Mouse (Mus musculus) embryonic facial prominence, embryonic 15.5 days (tissue): ENCODE measurements at regions not wholly inside any gene's neighbourhood (a gene's known extent, or its start where the extent isn't known, plus 50 kb on each side); places are given as distances from the start of the nearest gene placed in this dataset.

ENCODE experiments used
- ATAC-seq: fragments of 200-750 bp; cut with Nextera tagmentation; 2 replicates; pipeline ENCODE4 v1.8.0; 2017; ENCODE audit warnings: low read depth, moderate TSS enrichment; ENCODE audit not compliant: insufficient number of reproducible peaks, low FRiP score, low TSS enrichment
- H3K27ac ChIP-seq: fragments of 300-500 bp; sonication (generic); replicated peaks from 2 replicates; pipeline ENCODE4 v1.5.1; 2015; ENCODE audit warnings: mild to moderate bottlenecking, inconsistent platforms
- H3K27me3 ChIP-seq: fragments of 300-500 bp; sonication (generic); 2 replicates; pipeline ENCODE4 v1.6.1; 2015; ENCODE audit warnings: inconsistent platforms
- H3K36me3 ChIP-seq: fragments of 300-500 bp; sonication (generic); 2 replicates; pipeline ENCODE4 v1.6.1; 2015; ENCODE audit warnings: mild to moderate bottlenecking, inconsistent platforms
- H3K4me1 ChIP-seq: fragments of 300-500 bp; sonication (generic); 2 replicates; pipeline ENCODE4 v1.6.1; 2015; ENCODE audit warnings: inconsistent platforms
- H3K4me2 ChIP-seq: fragments of 300-500 bp; sonication (generic); replicated peaks from 2 replicates; pipeline ENCODE4 v1.6.1; 2015; ENCODE audit warnings: mild to moderate bottlenecking, inconsistent platforms
- H3K4me3 ChIP-seq: fragments of 300-500 bp; sonication (generic); replicated peaks from 2 replicates; pipeline ENCODE4 v1.5.1; 2015; ENCODE audit warnings: mild to moderate bottlenecking, inconsistent platforms
- H3K9ac ChIP-seq: fragments of 300-500 bp; sonication (generic); 2 replicates; pipeline ENCODE4 v1.6.1; 2015; ENCODE audit warnings: inconsistent platforms
- H3K9me3 ChIP-seq: fragments of 300-500 bp; sonication (generic); replicated peaks from 2 replicates; pipeline ENCODE4 v1.6.1; 2016; ENCODE audit warnings: inconsistent platforms
- WGBS: fragments of 180-500 bp; shearing (Covaris S2); methylation state at CpG from one replicate; pipeline ENCODE4 v1.1.7; 2015; 5-methylcytosine and 5-hydroxymethylcytosine counted together

DNA sequence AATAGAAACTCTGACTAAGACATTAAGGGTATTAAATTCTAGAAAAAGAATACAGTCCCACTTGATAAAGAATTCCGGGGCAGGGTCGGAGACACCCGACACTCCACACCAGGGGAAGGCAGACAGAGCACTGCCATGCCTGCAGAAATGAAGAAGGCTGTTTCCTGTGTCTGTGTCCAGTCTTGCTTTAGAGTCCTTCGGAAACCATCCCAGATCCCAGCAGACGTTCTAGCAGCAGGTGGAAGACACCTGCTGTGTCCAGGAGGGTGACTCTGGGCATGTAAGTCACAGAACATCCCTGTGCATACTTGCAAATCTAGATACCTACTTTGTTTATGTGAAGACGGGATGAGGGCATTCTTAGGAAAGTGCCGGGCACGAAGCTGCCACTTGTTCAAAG is 160.9 kb upstream of the Mphosph6 start:
- H3K27me3 ChIP-seq = no peaks in the 10 kb centered on the region
- no peak overlapping the region for H3K27ac ChIP-seq
- H3K36me3 ChIP-seq = no peaks in the 10 kb centered on the region
- WGBS = 75% methylated on average over 8 of the region's 8 CpGs
- no peak overlapping the region for H3K4me3 ChIP-seq
- no peaks in the 10 kb centered on the region for H3K9me3 ChIP-seq
- no peak overlapping the region for H3K9ac ChIP-seq
- no peak overlapping the region for H3K4me2 ChIP-seq
- no peak for ATAC-seq
- no peaks in the 10 kb centered on the region for H3K4me1 ChIP-seq

DNA sequence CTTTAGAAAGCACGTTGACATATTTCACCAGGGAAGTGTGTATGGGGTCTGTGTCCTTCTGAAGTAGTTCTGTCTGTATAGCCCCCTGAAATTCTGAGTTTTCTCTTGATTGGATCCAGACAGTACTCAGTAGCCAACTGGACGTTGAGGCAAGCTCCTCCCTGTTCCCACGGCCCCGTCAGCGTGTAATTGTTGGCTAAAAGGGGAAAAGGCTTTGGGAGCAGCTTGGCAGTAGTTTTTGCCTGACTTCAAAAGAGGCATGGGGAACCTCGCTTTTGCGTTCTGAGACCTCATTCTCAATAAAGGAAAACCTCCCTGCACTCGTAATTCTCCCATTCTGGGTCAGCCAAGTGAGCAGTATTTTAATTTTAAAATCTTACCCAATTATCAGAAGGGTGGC is 157.8 kb upstream of the Mphosph6 start:
- Histone ChIP-seq H3K27ac (no peak overlapping the region), H3K4me2 (no peak overlapping the region), H3K9ac (no peak overlapping the region), H3K27me3 (no peaks in the 10 kb centered on the region), H3K9me3 (no peaks in the 10 kb centered on the region), H3K4me3 (no peak overlapping the region), H3K36me3 (no peaks in the 10 kb centered on the region), H3K4me1 (no peaks in the 10 kb centered on the region)
- no peak for ATAC-seq
- WGBS = 51% methylated on average over 8 of the region's 8 CpGs

DNA sequence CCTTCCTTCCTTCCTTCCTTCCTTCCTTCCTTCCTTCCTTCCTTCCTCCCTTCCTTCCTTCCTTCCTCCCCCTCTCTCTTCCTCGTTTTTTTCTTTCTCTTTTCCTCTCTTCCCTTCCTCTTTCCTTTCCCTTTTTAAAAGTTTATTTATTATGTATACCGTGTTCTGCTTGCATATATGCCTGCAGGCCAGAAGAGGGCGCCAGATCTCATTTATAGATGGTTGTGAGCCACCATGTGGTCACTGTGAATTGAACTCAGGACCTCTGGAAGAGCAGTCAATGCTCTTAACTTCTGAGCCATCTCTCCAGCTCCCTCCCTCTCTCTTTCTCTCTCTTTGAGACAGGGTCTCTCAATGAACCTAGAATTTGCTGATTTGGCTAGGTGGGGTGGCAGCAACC is 157.2 kb upstream of the Mphosph6 start:
- Histone ChIP-seq H3K27me3 (no peaks in the 10 kb centered on the region), H3K9ac (no peak overlapping the region), H3K4me2 (no peak overlapping the region), H3K9me3 (no peaks in the 10 kb centered on the region), H3K27ac (no peak overlapping the region), H3K36me3 (no peaks in the 10 kb centered on the region), H3K4me3 (no peak overlapping the region), H3K4me1 (no peaks in the 10 kb centered on the region)
- WGBS = 32% methylated on average over 3 of the region's 3 CpGs
- no peak for ATAC-seq

DNA sequence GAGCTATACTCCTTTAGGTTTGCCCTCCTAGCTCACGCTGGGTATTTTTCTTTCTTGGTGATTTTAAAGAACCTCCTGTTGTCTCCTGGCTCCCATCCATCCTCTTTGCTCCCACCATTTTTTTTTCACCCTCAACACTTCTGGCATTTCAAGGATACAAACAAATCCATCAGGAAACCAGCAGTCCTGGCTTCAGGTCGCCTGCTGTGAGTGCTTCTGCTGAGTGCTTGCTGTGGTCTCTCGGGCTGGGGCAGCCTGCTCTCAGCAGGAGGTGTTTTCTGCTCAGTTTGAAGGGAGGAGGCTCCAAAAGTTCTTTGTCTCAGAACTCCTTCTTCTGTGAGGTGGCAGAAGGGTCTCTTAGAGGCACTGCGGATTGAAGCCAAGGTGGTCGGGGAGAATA is 149.9 kb upstream of the Mphosph6 start:
- Histone ChIP-seq H3K9me3 (no peaks in the 10 kb centered on the region), H3K4me1 (no peaks in the 10 kb centered on the region), H3K27ac (no peak overlapping the region), H3K4me2 (no peak overlapping the region), H3K4me3 (no peak overlapping the region), H3K36me3 (no peaks in the 10 kb centered on the region), H3K9ac (no peak overlapping the region), H3K27me3 (0 out of 2 replicates have a peak, but pooled peaks cover 2% of the 10 kb centered on the region)
- ATAC-seq = no peak
- WGBS = 35% methylated on average over 5 of the region's 5 CpGs

DNA sequence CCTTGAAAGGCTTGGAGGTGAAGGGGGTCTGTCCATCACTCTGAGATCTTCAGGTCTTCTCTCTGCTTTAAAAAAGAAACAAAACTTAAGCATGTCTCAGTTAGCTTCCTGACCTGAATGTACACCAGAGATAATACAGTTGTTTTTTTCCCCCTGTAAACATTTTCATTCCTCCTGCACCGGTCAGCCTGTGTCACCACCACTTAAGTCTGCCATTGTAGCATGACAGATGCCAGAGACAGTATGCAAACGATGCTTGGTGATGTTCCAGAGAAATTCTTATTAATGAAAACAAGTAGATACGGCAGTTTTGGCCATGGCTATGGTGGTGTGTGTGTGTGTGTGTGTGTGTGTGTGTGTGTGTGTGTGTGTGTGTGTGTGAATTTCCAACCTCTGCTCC is 144.8 kb upstream of the Mphosph6 start:
- 73% methylated on average over 3 of the region's 3 CpGs for WGBS
- Histone ChIP-seq H3K27me3 (no peaks in the 10 kb centered on the region), H3K4me3 (no peak overlapping the region), H3K27ac (no peak overlapping the region), H3K4me1 (no peaks in the 10 kb centered on the region), H3K36me3 (no peaks in the 10 kb centered on the region), H3K9me3 (no peaks in the 10 kb centered on the region), H3K4me2 (no peak overlapping the region), H3K9ac (no peak overlapping the region)
- ATAC-seq = no peak

DNA sequence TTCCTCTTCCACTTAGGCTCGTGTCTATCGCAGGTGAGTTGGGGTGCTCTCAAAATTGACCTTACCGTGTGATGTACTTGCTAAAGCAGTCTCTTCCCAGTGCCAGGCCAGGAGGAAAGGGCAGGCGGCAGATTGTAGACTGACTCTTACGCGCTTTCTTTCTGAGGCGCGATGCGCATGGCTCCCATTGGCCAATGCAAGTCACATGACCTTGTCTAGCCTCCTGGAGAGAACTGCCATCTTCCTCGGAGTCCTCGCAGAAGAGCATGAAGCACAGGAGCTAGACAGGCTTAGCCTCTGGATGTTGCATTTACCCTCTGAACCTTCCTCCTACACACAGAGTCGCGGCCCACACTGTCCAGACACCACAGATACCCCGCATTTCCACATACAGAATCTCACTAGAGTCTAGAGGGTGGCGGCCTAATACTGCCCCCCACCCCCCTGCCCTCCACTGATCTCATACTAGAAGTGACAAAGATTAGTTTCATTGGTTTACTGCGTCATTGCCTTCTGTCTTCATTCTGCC is 132.9 kb upstream of the Mphosph6 start:
- ATAC-seq = no peak
- no peak overlapping the region for H3K4me2 ChIP-seq
- no peak overlapping the region for H3K4me3 ChIP-seq
- no peaks in the 10 kb centered on the region for H3K4me1 ChIP-seq
- no peak overlapping the region for H3K27ac ChIP-seq
- H3K27me3 ChIP-seq = no peaks in the 10 kb centered on the region
- no peak overlapping the region for H3K9ac ChIP-seq
- WGBS = 94% methylated on average over 16 of the region's 16 CpGs
- H3K36me3 ChIP-seq = no peaks in the 10 kb centered on the region
- no peaks in the 10 kb centered on the region for H3K9me3 ChIP-seq

DNA sequence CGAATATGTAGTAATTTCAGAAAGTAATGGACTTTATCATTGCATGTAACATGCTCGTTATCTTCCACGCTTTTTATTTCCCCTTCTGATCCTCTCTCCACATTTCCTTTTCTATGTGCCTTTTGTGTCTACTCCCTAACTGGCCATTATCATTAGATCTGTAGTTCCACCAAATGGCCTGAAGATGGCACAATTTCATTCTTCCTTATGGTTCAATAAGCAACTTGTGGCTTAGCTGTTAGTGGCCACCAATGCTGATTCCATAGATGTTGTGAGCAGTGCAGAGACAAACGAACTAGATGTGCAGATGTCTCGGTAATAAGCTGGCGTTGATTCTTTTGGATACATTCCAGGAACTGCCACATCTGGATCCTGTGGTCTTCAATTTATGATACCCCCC is 128.9 kb upstream of the Mphosph6 start:
- WGBS = 47% methylated on average over 6 of the region's 6 CpGs
- H3K4me3 ChIP-seq = no peak overlapping the region

DNA sequence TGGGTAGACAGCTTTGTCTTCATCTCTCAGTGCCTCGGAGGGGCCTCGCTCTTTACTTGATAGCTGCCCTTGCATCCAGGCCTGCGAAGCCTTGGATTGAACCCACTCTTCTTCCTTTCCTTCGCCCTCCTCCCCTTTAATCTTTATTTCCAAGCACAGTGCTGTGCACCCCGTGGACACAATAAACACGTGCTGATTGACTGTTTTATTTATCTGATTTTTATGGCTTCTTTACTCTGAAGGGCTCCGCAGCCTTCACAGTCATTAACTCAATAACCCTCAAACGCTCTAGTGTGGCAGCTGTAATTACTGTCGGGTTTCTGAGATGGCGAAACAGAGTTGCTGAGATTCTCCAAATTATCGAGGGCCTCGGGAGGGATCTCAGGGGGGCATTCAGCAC is 127.9 kb upstream of the Mphosph6 start:
- Histone ChIP-seq H3K9ac (no peak overlapping the region), H3K4me3 (no peak overlapping the region), H3K4me1 (no peaks in the 10 kb centered on the region), H3K27ac (no peak overlapping the region), H3K27me3 (no peaks in the 10 kb centered on the region), H3K36me3 (no peaks in the 10 kb centered on the region), H3K4me2 (no peak overlapping the region), H3K9me3 (no peaks in the 10 kb centered on the region)
- no peak for ATAC-seq
- 63% methylated on average over 12 of the region's 12 CpGs for WGBS

More for the DNA sequence above, 128.9 kb upstream of the Mphosph6 start:
- no peak overlapping the region for H3K27ac ChIP-seq
- no peaks in the 10 kb centered on the region for H3K27me3 ChIP-seq
- no peaks in the 10 kb centered on the region for H3K36me3 ChIP-seq
- H3K9ac ChIP-seq = no peak overlapping the region
- no peak overlapping the region for H3K4me2 ChIP-seq
- no peak for ATAC-seq
- no peaks in the 10 kb centered on the region for H3K9me3 ChIP-seq
- no peaks in the 10 kb centered on the region for H3K4me1 ChIP-seq

DNA sequence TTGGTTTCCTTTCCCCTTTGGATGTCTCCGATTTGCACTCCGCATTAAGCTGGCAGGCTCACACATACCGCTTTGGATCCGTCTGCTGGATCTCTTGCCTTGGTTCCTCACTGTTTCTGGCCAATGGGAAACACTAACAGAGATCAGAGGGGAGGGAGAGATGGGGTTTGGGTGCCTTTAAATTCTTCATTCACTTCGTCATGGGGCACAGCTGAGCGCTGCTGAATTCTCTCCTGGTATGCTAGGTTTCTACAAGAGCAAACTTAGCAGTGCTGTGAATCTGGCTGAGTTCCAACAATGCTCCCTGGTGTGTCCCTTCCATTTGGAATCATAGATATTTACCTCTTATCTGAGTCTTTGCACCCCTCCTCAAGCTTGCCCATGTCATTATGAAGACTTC is 121.6 kb upstream of the Mphosph6 start:
- Histone ChIP-seq H3K27ac (no peak overlapping the region), H3K4me1 (no peaks in the 10 kb centered on the region), H3K4me3 (no peak overlapping the region), H3K36me3 (no peaks in the 10 kb centered on the region), H3K9ac (no peak overlapping the region), H3K27me3 (no peaks in the 10 kb centered on the region), H3K9me3 (no peaks in the 10 kb centered on the region), H3K4me2 (no peak overlapping the region)
- ATAC-seq = no peak
- 65% methylated on average over 6 of the region's 6 CpGs for WGBS

DNA sequence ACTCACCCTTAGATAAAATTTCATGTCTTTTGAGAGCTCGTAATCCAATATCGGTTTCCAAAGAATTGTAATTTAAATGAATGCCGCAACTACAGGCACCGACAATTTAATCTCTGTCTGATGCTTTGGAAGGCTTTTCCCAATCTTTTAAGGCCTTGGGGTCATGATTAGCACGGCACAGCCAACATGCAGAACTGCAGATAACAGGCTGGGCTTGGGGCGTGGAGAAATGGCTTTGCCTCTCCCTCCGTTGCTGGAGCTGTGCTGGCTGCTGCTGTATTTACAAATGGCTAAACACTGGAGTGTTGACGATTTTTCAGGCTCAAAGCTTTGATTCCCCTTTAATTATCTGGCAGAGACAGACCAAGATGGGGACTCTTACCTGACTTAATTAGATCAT is 101.3 kb upstream of the Mphosph6 start:
- Histone ChIP-seq H3K27me3 (no peaks in the 10 kb centered on the region), H3K4me2 (no peak overlapping the region), H3K4me1 (no peaks in the 10 kb centered on the region), H3K27ac (no peak overlapping the region), H3K9ac (no peak overlapping the region), H3K9me3 (no peaks in the 10 kb centered on the region), H3K36me3 (no peaks in the 10 kb centered on the region), H3K4me3 (no peak overlapping the region)
- WGBS = 48% methylated on average over 8 of the region's 8 CpGs
- ATAC-seq = no peak

DNA sequence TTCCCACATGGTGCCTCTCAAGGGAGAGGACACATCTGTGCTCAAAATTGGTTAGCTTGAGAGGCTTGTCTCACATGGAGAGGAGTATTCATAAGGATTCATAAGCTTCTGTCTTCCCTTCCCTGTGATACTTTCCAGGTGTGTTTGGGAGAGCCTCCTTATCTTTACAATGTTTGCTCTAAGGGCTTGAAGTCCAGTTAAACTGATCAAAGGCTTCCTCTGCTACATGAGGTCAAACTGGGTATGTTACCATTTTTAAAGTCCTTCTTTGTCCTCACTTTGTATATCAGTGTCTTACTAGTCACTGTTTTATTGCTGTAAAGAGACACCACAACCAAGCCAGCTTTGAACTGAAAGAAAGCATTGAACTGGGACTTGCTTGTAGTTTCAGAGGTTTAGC is 98.1 kb upstream of the Mphosph6 start:
- Histone ChIP-seq H3K4me2 (no peak overlapping the region), H3K9ac (no peak overlapping the region), H3K4me1 (no peaks in the 10 kb centered on the region), H3K27ac (no peak overlapping the region), H3K36me3 (no peaks in the 10 kb centered on the region), H3K4me3 (no peak overlapping the region), H3K9me3 (no peaks in the 10 kb centered on the region), H3K27me3 (no peaks in the 10 kb centered on the region)
- ATAC-seq = no peak

DNA sequence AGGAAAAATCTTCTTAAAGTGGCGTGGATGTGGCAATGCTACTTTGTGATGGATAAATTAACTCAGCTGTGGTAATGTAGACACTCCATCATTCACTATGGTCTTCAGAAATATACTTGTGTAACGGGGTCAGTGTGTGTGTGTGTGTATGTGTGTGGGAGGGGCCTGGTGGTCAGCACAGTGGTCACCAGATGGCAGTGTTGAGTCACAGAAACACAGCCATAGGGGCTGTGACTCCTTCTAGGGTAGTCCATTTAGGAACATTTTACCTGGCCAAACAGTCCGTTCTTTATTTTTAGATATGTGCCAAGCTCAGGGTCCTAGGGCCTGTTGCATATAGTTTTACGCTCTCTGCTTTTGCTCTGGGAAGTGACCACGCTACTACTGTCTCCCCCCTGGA is 96.3 kb upstream of the Mphosph6 start:
- H3K4me2 ChIP-seq = no peak overlapping the region
- 68% methylated on average over 5 of the region's 5 CpGs for WGBS
- no peaks in the 10 kb centered on the region for H3K27me3 ChIP-seq
- no peak for ATAC-seq
- H3K9ac ChIP-seq = no peak overlapping the region
- no peak overlapping the region for H3K27ac ChIP-seq
- no peak overlapping the region for H3K4me3 ChIP-seq
- no peaks in the 10 kb centered on the region for H3K36me3 ChIP-seq
- no peaks in the 10 kb centered on the region for H3K4me1 ChIP-seq
- no peaks in the 10 kb centered on the region for H3K9me3 ChIP-seq
